Mouse (Mus musculus): Measurements from ENCODE around the gene Mrpl55.

The Mrpl55 gene

DNA sequence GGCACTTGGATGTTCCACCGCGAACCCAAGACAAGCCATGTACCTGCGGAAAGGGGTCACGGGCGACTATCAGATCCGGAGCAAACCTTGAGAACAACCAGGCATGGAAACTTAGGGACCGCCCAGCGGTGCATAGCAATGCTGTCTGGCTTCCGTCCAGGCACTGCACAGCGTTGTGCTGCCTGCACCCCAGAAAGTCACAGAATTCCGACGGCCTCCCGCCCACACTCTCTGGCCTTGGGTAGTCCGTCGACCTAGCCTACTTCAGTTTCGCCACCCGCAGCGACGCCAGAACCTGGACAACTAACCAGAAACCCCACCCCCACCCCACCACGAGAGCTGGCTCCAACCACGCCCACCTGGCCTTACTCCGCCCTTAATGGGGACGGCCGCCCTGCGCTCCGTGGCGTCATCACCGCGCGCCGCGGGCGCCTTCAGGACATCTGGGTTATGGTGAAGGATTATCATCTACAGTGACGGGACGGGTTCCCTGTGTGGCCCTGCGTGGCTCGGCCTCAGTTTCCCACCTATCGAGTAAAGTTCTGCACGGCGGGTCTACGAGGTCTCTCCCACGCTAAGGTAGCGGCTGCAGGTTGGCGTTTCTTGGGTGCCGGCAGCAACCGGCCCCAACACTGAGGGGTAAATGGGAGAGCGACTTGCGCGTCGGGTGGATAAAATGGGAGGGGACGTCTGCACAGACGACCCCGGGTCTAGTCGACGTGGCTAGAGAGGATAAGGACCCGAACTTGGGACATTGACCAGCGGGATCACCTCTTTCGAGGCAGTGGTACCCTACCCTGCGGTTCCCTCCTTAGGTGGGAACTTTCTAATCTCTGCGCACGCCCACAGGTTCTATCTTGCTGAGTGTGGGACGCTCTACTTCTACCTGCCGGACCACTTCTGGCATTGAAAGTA, at the start of gene Mrpl55:
Gene Mrpl55 (plus strand): TSS at position 406 of the 915 bp plus-strand sequence.
- DNase-seq = peak; percentile 89

DNA sequence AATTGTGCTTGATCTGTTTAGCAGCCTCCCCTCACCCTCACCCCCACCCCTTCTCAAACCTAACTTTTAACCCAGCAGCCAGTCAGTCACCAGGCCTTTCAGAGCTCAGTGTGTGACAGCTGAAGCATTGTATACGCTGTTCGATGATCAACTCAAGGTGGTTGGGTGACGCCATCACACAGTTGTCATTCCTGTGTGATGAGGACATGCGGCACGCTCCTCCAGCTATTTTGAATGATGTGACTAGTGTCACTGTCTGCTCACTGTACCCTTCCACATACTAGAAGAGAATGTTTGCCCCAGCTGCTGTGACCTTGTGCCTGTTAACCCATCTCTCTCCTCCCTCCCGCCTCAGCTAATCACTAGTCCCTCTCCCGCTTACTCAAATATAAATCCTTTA, 48.1 kb upstream of the Mrpl55 start:
- no peak for DNase-seq

DNA sequence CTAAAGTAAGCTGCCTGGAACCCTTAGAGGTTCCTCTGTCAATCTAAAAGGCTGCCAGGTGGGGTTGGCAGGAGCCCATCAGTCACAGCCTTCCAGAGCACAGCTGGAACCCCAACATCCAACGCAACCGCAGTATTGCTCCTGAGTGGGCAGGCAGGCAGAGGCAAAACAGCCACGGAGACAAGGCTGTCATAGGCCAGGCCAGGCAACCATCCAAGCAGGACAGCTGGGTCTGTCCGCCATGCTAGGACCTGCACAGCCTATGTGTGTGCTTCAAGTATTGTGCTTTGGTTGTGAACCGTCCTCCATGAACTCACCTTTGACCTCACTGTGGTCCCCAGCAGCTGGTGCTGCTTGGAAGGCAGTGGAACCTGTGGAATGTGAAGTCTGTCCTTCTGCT, 46.4 kb upstream of the Mrpl55 start:
- no peak for DNase-seq

DNA sequence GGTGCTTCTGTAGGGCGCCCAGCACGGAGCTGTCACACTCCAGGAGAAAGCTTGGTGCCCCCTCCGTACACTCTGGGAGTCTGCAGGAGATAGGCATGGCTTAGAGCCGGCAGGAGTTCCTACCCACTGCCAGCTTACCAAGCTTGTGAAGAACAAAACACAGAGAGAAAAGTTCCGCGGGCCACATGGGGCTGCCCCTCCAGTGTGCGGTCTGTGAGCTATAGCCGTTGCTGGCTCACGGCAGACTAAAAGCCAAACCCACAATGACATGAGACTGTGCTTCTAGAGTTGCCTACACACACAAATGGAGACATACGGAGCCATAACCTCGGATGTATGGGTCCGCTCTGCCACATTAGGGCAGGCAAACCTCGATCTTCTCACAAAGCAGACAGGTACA, 43.2 kb upstream of the Mrpl55 start:
- no peak for DNase-seq

DNA sequence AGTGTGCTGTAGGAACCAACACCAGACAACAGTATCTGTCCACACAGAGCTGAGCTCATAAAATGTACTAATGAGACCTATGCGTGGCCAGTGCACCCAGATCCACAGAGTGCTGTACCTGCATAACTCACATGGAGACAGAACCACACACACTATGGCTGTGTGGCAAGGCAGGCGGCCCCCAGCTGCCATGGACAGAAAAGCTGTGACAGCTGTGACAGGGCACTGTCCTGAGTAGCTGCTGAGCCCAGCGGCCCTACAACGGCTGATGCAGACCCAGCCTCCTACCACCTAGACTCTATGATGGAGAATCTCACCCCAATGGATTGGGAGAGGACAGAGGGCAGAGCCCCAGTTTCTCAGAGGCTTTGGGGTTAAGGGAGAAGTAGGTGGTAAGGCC, 42.7 kb upstream of the Mrpl55 start:
- no peak for DNase-seq

DNA sequence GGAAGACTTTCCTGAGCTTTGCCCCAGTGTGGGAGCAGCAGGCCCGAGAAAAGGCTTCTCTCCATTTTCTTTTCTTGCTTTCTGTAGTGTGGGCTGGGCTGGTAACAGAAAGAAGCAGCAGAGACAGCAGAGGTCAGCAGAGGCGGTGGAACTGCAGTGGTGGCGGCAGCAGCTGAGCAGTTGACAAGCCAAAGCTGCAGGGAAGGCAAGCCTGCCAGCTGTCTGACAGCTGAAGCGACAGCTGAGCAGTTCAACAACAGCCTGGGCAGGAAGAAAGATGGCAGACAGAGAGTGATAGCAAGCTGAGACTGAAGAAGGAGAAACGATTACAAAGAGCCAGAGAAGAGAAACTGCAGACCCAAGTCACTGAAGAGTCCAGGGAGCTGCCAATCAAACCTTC, 40.9 kb upstream of the Mrpl55 start:
- no peak for DNase-seq

DNA sequence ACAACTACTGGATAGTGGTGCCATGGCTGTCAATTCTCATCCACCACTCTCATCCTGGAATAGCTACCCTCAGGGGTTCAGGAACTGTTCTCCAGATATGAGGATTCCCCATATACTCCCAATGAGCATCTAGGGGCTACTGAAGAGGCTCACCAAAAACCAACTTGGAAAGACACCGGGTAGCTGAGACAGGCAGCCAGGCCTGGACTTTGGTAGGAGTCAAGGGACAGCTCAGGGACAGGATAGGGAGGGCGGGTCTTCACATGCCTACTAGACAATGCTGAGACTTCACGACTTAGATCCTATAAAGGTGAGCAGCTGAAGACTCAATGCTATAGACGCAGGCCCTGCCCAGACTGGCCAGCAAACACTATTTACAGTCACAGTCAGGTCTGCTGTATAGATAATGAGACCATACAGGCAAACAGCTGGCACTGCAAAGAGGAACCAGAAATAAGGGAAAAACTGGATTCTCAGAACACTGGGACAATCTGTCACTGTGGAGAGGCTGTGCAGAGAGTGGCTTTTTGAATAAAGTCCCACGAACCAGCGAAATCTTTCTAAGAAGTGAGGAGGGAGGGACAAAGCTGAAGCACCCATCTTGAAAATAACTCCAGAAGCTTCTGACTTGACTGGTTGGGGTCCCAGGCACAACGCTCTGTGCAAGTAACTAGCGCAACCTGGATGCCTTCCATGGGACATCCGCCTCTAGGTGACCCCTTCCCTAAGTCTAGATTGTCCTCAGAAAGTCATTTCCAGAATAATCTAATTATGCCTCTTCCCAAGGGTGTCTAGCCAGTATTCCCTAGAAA, 39.6 kb upstream of the Mrpl55 start:
- no peak for DNase-seq

DNA sequence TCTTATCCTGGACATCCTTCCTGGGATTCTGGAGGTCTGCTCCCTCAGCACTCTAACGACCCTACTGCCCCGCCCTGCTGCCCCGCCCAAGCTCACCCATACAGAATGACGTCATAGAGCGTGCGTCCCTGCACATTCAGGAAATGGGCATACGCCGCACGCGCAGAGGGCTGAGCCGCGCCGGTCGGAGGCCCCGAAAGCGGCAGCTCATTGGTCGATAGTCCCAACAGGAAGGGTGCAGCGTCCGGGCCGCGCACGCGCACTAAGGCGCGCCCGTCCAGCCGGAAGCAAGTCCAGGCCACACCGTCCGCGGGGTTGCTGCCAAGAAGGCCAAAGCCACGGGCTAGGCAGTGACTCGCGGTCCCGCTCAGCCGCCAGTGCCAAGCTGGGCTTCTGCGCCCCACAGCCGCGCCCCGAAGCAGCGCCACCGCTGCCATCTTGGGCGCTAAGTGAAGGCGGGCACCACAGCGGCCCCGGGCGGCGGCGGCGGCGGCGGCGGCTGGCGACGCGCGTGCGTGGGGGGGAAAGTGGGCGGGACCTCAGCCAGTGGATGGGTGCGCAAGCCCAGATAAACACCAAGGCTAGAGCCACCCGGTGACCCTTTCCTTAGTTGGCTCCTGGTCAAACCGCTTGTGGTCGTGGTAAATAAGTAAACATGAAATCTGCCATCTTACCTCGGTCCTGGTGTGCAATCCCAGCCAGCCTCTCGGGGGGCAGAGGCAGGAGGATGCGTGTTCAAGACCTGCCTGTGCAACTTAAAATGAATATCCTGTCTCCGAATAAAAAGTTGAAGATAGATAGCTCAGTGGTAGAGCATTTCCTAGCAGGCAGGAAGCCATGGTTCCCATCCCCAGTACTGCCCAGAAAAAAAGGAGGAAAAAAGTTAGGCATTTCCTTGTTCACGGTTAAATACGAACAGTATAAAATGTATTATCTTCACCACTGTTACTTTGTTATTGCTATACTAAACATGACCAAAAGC, 38.7 kb upstream of the Mrpl55 start, which contains the start of gene Iba57:
Gene Iba57 (minus strand): TSS at position 485 of the 982 bp plus-strand sequence.
- peak; percentile 99 for DNase-seq

DNA sequence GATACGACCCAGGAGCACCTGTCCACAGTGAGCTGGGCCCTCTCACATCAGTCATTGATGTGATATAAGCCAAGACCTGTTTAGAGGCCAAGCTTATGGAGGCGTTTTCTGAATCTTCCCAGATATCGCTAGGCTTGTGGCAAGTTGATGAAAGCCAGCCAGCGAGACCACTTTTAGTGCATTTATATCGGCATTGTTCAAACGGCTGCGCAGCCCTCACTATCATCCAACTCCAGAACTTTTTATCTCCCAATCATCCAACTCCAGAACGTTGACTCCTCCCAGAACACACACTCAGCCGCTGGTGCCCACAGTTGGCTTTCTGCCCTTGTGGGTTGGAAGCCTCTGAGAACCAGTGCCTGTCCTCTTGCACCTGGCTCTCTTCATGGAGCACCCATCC, 37.9 kb upstream of the Mrpl55 start:
- DNase-seq = no peak

DNA sequence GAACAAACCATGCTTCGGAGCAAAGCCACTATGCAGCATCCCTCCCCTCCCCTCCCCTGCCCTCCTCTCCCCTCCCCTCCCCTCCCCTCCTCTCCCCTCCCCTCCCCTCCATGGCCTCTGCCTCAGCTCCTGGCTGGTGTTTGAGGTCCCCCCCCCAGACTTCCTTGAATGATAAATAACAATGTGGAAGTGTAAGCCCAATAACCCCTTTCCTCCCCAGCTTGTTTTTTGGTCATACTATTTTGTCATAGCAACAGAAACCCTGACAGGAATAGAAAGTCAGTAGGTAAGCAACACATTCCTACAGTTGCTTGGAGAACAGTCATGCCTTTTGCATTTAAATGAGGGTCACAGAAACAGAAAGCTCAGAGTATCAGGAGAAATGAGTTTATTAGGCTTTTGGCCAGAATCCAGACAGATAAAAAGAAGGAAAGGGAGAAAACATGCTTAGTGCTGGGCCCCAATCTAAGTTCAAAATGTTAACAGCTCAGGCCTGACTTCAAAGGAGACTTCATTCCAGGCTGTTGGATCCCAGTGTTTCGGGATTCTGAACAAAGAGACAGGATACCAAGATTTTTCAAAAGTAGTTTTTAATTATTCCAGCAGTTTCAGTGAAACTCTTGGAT, 36.6 kb upstream of the Mrpl55 start:
- DNase-seq = no peak

DNA sequence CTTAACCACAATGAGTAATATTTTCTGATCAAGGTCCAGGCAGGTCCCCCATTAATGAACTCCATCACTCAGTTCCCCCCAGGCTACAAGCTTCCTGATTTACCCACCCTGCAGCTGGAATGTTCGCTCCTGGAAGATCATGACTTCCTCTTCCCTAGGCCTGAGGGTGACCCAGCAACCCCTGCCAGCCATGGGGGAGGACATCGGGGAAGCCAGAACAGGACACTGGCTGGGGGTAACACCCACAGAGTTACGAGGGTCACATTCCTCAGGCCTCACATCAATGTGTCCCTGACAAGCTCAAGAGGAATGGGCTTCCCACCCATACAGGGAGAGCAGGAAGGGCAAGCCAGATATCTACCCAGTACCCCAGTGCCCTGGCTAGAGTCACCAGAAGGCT, 32.5 kb upstream of the Mrpl55 start:
- no peak for DNase-seq

DNA sequence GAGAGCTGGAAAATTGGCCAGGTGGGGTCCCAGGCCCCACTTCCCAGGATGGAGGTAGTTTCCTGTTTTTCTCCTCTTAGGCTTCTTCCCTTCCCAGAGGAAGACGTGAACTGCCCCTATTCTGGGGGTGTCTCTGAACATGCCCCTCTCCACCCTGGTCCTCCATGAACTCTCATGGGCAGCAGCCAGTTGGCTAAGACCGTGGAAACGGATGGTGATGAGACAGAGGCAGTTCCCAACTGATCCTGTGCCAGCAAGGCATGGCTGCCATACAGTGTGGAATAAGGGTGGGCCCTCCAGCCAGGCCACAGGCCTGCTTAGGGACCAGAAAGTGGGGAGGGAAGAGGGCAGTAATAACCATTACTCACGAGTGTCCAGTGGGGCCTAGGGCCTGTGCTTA, 31.7 kb upstream of the Mrpl55 start:
- DNase-seq = no peak

DNA sequence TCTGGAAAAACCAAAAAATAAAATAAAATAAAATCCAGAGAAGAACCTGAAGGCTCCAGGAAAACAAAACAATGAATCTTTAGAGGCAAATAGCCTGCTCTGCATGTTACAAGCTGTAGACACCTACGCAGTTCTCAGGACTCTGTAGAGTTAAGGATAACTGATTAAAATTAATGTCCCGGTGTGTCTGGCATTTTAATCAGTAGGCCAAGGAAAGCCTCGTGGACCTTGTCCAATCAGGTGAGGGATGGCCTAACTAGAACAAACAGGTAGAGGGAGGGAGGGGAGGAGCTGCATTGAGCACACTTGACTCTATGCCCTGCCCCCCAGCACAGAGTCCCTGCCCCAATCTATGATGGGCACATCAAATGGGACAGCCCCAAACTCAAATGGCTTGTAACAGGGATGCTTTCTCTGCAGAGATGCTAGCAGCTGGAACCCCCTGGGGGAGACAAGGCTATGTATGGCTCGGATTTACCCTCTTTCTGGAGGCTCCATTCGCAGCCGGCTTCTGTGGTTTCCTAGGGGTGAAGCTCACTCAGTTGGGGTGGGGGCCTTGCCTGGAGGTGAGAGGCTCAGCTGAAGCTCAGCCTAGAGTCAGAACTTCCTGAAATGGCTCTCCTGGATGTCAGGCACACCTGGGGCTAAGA, 28.0 kb upstream of the Mrpl55 start:
- DNase-seq = no peak

DNA sequence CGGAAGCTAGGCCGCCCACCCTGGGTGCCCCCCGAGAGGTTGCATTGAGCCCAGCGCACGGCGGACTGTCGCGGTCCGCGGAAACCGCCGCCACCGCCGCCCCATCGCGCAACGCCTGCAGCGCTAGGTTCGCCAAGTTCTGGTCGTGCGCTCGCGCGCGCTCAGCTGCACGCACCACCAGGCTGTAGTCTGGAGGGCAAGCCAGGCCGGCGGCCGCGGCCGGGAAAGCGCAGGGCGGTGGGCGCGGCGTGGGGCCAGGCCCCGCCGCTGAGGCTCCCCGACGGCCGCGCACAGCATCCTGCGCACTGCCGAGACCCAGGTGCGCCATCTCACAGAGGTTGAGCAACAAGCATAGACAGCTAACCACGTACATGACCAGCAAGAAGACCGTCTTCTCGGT, 25.8 kb upstream of the Mrpl55 start:
- DNase-seq = no peak

DNA sequence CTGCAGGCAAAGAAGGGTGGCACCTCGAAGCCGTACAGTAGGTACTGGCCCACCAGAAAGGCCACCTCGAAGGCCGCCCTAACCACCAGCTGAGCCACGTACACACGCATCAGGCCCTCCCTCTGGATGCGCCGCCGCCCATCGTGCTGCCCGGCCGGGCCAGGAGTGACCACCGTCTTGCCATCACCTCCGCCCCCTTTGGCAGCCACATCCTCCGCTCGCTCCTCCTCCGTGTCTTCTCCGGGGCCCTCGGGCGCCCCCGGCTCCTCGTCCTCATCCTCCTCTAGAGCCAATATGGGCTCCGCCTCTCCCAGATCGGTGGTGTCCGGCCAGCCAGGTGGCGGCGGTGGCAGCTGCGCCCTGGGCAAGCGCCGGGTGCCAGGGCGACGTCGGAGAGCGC, 25.4 kb upstream of the Mrpl55 start:
- no peak for DNase-seq

DNA sequence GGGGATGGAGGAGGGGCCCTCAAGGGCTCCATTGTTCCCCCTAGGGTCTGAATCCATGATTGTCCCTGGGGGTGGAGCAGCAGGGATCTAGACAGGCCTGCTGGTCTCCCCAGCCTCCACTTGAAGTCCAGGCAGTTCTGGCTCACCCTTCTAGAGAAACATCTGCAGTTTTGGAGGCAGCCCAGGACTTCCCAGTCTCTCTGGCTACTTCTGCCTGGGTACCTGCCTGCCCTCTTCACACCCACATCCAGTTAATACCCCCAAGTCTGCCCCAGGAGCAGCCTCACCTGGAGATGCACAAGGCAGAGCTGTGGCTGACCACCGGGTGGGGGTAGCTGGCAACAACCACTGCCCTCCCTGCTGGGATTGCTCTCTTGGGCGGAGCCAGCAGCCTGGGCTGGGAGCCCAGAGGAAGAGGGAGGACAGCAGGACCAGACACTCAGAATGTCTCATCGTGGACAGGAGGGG, 19.4 kb upstream of the Mrpl55 start, which contains the start of gene Gjc2:
Gene Gjc2 (minus strand): TSS at position 350 of the 468 bp plus-strand sequence.
- peak; percentile 33 for DNase-seq

DNA sequence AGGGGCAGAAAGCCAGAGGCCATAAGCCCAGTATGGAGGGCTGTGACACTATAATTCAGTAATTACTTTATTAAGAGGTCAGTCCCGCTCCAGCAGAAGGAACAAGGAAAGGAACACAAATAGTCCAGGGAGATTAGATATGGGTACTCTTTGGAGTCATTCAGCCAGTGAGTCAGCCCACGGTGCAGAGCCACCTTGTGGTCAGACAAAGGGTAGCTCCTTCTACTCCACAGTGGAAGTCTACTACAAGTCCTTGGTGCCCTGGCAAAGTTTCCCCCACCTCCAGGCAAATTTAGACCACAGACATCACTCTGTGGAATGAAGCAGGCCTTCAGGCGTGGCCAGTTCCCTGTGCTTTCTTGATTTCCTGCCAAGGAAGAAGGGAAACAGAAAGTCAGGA, 18.5 kb upstream of the Mrpl55 start:
- DNase-seq = peak; percentile 44

DNA sequence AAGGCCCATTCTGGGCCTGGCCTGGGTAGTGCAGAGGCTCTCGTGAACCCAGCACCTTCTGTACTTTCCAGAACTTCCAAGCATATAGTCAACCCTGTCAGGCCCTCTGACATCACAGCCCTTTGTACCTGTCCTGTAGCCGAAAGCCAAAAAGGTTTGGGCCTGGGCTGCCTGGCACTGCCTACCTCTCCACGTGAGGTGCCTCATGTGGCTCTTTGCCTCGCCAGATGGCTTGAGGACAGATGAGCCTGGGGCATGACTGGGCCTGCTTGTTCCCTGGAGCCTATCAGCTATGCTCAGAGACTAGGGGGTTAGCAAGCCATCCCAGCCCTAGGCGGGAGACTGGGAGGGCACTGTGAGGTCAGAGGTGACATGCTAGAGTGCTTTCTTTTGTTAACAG, 16.8 kb upstream of the Mrpl55 start:
- DNase-seq = no peak

DNA sequence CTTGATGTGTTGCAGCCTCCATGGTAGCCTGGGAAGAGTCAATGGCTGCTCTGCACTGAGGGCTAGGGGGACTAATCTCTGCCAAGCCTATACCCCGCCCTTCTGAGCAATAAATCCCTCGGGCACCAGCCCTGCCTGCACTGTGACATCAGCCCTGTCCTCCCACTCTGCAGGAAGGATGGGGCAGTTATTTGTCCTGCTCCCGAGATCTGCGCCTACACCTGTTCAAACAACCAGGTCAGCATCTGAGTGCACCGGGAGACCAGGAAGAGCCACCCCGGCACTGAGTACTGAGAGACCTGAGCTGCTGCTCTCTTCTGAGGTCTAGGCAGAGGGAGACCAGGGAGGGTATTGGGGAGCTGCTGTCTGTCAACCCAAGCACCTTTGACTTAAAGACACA, 14.6 kb upstream of the Mrpl55 start:
- no peak for DNase-seq

DNA sequence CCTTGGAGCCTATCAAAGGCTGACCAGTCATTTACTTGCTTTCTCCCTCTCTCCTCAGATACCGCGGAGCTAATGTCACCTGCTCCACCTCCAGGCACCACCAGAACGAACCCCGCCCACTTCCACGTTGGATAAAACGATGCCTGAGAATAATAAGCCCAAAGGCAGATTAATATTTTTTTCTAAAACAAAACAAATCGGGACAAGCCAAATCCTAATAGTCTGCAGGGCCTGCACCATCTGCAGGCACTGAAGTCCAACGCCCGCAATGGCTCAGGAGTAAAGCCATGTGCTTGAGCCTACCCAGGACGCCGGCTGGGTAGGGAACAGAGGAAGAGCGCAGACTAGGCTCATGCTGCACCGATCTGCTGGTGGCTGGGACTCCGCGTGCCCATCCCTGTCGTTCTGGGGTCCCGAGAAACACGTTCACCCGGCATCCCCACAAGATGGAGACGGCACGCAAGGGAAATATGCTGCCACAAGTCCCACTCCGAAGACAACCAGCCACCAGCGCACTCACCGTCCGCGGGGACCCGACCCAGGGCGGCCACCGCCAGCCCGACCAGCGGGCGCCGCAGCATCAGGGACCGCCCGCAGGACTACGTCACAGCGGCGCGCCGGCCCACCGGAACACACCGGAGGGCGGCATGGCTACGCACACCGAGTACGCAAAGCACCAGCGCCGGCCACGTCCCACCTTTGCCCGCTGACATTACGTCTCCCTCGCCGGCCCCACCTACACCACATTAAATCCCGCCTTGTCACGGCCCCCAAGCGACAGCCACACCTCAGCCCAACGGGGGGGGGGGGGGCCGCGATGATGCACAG, 10.8 kb upstream of the Mrpl55 start:
- DNase-seq = peak; percentile 87

DNA sequence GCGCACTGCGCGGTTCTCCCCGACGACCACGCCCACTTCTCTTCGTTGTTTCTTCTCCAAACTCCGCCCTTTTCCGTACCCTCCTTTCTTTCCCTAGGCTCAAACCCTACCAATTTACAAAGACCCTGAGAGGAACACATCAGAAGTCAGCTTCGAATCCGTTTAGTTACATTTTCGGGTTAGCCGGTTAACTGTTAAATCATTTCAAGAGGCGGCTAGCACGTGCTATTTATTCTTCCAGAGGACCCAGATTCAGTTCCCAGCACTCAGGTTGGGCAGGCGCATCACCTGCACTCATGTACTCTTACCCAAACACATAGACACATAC, 10.3 kb upstream of the Mrpl55 start, which contains the start of gene Guk1:
Gene Guk1 (minus strand): TSS at position 154 of the 328 bp plus-strand sequence.
- no peak for DNase-seq
